Mouse (Mus musculus) mouse embryonic stem cell (cell line): ENCODE measurements around the gene Prkar2a.

Experiments
- in situ Hi-C, 2 experiments: fragments of 300-500 bp; cut with MboI; formaldehyde crosslinking; loops; 1 replicate in 1 of 2; 3 replicates in 1 of 2; pipeline ENCODE4 v1.14.3; 2019 to 2020; ENCODE audit warnings: low sequenced_read_pairs in 2 of 2, low pct_unique_long_range_greater_than_20kb in 1 of 2, mixed read lengths in 1 of 2; ENCODE audit not compliant: unreplicated experiment in 1 of 2

Prkar2a gene

GRCm38 (mm10) chr9:108690914-108691313, 1.8 kb downstream of the Prkar2a start:
- in situ Hi-C loops: no loop called here

- in situ Hi-C loops: no loop called here
Observed at GRCm38 (mm10) chr9:108691371-108691770, 2.3 kb downstream of the Prkar2a start.

- in situ Hi-C loops: no loop called here
Observed at GRCm38 (mm10) chr9:108691846-108692225, 2.7 kb downstream of the Prkar2a start.

GRCm38 (mm10) chr9:108692226-108693041, 3.3 kb downstream of the Prkar2a start:
- in situ Hi-C loops: no loop called here

- in situ Hi-C loops: no loop called here
Observed at GRCm38 (mm10) chr9:108693946-108694345, 4.8 kb downstream of the Prkar2a start.

- in situ Hi-C loops: no loop called here
Observed at GRCm38 (mm10) chr9:108694533-108694932, 5.4 kb downstream of the Prkar2a start.

- in situ Hi-C loops: no loop called here
Observed at GRCm38 (mm10) chr9:108702476-108702875, 13.4 kb downstream of the Prkar2a start.

- in situ Hi-C loops: no loop called here
Observed at GRCm38 (mm10) chr9:108703373-108704110, 14.4 kb downstream of the Prkar2a start.

- in situ Hi-C loops: no loop called here
Observed at GRCm38 (mm10) chr9:108704591-108704990, 15.5 kb downstream of the Prkar2a start.

GRCm38 (mm10) chr9:108707212-108707611, 18.1 kb downstream of the Prkar2a start:
- in situ Hi-C loops: no loop called here

- in situ Hi-C loops: no loop called here
Observed at GRCm38 (mm10) chr9:108708833-108709232, 19.7 kb downstream of the Prkar2a start.

GRCm38 (mm10) chr9:108710767-108711166, 21.7 kb downstream of the Prkar2a start:
- in situ Hi-C loops: no loop called here

- in situ Hi-C loops: no loop called here
Observed at GRCm38 (mm10) chr9:108716199-108716598, 27.1 kb downstream of the Prkar2a start.

- in situ Hi-C loops: no loop called here
Observed at GRCm38 (mm10) chr9:108723751-108724150, 34.6 kb downstream of the Prkar2a start.

- in situ Hi-C loops: no loop called here
Observed at GRCm38 (mm10) chr9:108726116-108726515, 37.0 kb downstream of the Prkar2a start.

GRCm38 (mm10) chr9:108729050-108729449, 39.9 kb downstream of the Prkar2a start:
- in situ Hi-C loops: no loop called here

GRCm38 (mm10) chr9:108732462-108732861, 43.3 kb downstream of the Prkar2a start:
- in situ Hi-C loops: no loop called here

- in situ Hi-C loops: no loop called here
Observed at GRCm38 (mm10) chr9:108734626-108735025, 45.5 kb downstream of the Prkar2a start.

GRCm38 (mm10) chr9:108739239-108739638, 50.1 kb downstream of the Prkar2a start:
- in situ Hi-C loops: no loop called here

- in situ Hi-C loops: no loop called here
Observed at GRCm38 (mm10) chr9:108740062-108740461, 50.9 kb downstream of the Prkar2a start.
